Comparison of ENCODE assay signal across 26 mouse cellular contexts in the genomic region with DNA sequence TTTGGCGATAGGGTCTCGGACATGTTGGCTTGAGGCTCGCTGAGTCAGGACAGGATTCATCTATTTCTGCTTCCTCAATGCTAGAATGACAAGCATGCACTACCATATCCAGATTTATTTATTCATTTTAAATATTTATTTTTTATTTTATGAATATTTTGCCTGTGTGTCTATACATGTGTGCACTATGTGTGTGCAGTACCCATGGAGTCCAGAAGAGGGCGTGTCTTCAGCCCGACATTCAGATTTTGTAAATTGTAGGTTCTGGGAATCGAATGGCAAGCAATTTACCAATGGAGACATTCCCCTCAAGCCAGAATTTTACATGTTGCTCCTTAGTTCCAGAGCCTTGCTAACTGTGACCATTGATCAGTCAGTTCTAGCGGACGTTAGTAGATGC. TPM values are rescaled to one million over a fixed set of nuclear protein-coding genes. Genes with fewer than 3 reads are reported as not detected.
DNase-seq lines count a peak whose midpoint lies in the region; ATAC-seq and TF ChIP-seq lines count a peak whose summit lies in the region.
"Had no signal": no experiment of that assay in that cellular context is flagged by ENCODE, and none has a peak within 500 bp of the region (broad histone marks: within the 10 kb centered on the region; RNA-seq: fewer than 3 reads in every experiment).

No protein-coding gene starts in this region.

- TF ChIP-seq EP300 in liver, postnatal 0 days (IDR thresholded peaks at IDR 0.05; ENCODE audit: low read depth), result no peak

- no peak for ATAC-seq in intestine, postnatal 0 days
- ATAC-seq in intestine, embryonic 15.5 days, result no peak
- ATAC-seq in liver, postnatal 0 days, result no peak
- ATAC-seq: Patski had no signal

- H3K4me1 ChIP-seq in intestine, postnatal 0 days (replicated peaks; ENCODE audit: control insufficient read depth, insufficient read depth, low read length), result no peaks in the 10 kb centered on the region
- no peaks in the 10 kb centered on the region for H3K4me1 ChIP-seq in intestine, embryonic 15.5 days (replicated peaks)
- H3K4me1 ChIP-seq in liver, postnatal 0 days (ENCODE audit: insufficient read depth), result no peaks in the 10 kb centered on the region
- H3K4me1 ChIP-seq: embryonic facial prominence, embryonic 13.5 days; heart, embryonic 13.5 days; hindbrain, embryonic 15.5 days; liver, embryonic 15.5 days; lung, embryonic 15.5 days had no signal

- peaks cover 3% of the 10 kb centered on the region; the same call in 1 of the 2 replicates for H3K9me3 ChIP-seq in intestine, postnatal 0 days (ENCODE audit: control insufficient read depth)
- H3K9me3 ChIP-seq in intestine, embryonic 15.5 days, result no peaks in the 10 kb centered on the region
- H3K9me3 ChIP-seq in liver, postnatal 0 days (ENCODE audit: low read length), result peaks cover 6% of the 10 kb centered on the region; the same call in 1 of the 2 replicates
- H3K9me3 ChIP-seq: embryonic facial prominence, embryonic 13.5 days; hindbrain, embryonic 15.5 days; lung, embryonic 15.5 days had no signal

- no peak for DNase-seq in liver, postnatal 0 days
- DNase-seq in liver, result no peak
- DNase-seq in ZHBTc4 (ENCODE audit: low read depth, low spot score), result peak; percentile 13
- DNase-seq in cerebellum, postnatal 25 days, result no peak
- DNase-seq: adrenal gland, postnatal 14 days; B cell, adult 2 months; cerebellum, adult 11-12 months; cerebellum, adult 9-11 months; gastrocnemius, postnatal 36 days; heart, adult 18-20 months; heart, postnatal 10 days; kidney, adult 8-10 months; kidney, postnatal 10 days; left cerebral cortex, postnatal 4 days had no signal

- peak; percentile 32 for TF ChIP-seq CTCF in intestine, postnatal 0 days (IDR thresholded peaks at IDR 0.05; ENCODE audit: low read depth)
- peak; percentile 36 for TF ChIP-seq CTCF in liver, postnatal 0 days (IDR thresholded peaks at IDR 0.05; ENCODE audit: low read depth)

- no peak overlapping the region for H3K4me2 ChIP-seq in intestine, postnatal 0 days (replicated peaks; ENCODE audit: low read depth)
- H3K4me2 ChIP-seq in intestine, embryonic 15.5 days (replicated peaks), result no peak overlapping the region
- H3K4me2 ChIP-seq in liver, postnatal 0 days (ENCODE audit: low read depth, low read length), result no peak overlapping the region
- H3K4me2 ChIP-seq: embryonic facial prominence, embryonic 13.5 days; heart, embryonic 13.5 days; hindbrain, embryonic 15.5 days; liver, embryonic 15.5 days; lung, embryonic 15.5 days; midbrain, embryonic 11.5 days; neural tube, embryonic 13.5 days had no signal

- no peak overlapping the region for H3K9ac ChIP-seq in intestine, postnatal 0 days (ENCODE audit: low read depth, low read length)
- no peak overlapping the region for H3K9ac ChIP-seq in intestine, embryonic 15.5 days
- H3K9ac ChIP-seq in liver, postnatal 0 days (replicated peaks), result no peak overlapping the region
- H3K9ac ChIP-seq: embryonic facial prominence, embryonic 13.5 days; heart, embryonic 13.5 days; hindbrain, embryonic 15.5 days; liver, embryonic 15.5 days; lung, embryonic 15.5 days; neural tube, embryonic 13.5 days had no signal

- H3K4me3 ChIP-seq in intestine, postnatal 0 days (ENCODE audit: low read depth, low read length), result no peak overlapping the region
- no peak overlapping the region for H3K4me3 ChIP-seq in intestine, embryonic 15.5 days (replicated peaks)
- H3K4me3 ChIP-seq in liver, postnatal 0 days (ENCODE audit: low read depth, low read length), result no peak overlapping the region
- H3K4me3 ChIP-seq: embryonic facial prominence, embryonic 13.5 days; erythroblast, embryonic 14.5 days; heart, embryonic 13.5 days; hindbrain, embryonic 15.5 days; liver, embryonic 15.5 days; lung, embryonic 15.5 days; neural tube, embryonic 13.5 days had no signal

- WGBS in intestine, postnatal 0 days, result 91% methylated on average over 8 of the region's 8 CpGs
- 88% methylated on average over 8 of the region's 8 CpGs for WGBS in intestine, embryonic 15.5 days
- WGBS in liver, postnatal 0 days (ENCODE audit: insufficient replicate concordance), result 81% methylated on average over 8 of the region's 8 CpGs

- no peaks in the 10 kb centered on the region for H3K36me3 ChIP-seq in intestine, postnatal 0 days (ENCODE audit: control insufficient read depth, insufficient read depth)
- H3K36me3 ChIP-seq in intestine, embryonic 15.5 days, result no peaks in the 10 kb centered on the region
- H3K36me3 ChIP-seq in liver, postnatal 0 days (replicated peaks; ENCODE audit: insufficient read depth, low read length), result no peaks in the 10 kb centered on the region
- H3K36me3 ChIP-seq: embryonic facial prominence, embryonic 13.5 days; G1E; heart, embryonic 13.5 days; hindbrain, embryonic 15.5 days; liver, embryonic 15.5 days; lung, embryonic 15.5 days; neural tube, embryonic 13.5 days had no signal

- peaks cover 2% of the 10 kb centered on the region; the same call in 1 of the 2 replicates for H3K27me3 ChIP-seq in intestine, postnatal 0 days (replicated peaks; ENCODE audit: control insufficient read depth, insufficient read depth, low read length)
- H3K27me3 ChIP-seq in intestine, embryonic 15.5 days (replicated peaks), result no peaks in the 10 kb centered on the region
- H3K27me3 ChIP-seq in liver, postnatal 0 days (ENCODE audit: insufficient read depth, low read length), result 0 out of 2 replicates have a peak, but pooled peaks cover 2% of the 10 kb centered on the region
- H3K27me3 ChIP-seq: hindbrain, embryonic 15.5 days; neural tube, embryonic 13.5 days; Patski had no signal

- H3K27ac ChIP-seq in intestine, postnatal 0 days (ENCODE audit: low read depth, low read length), result no peak overlapping the region
- no peak overlapping the region for H3K27ac ChIP-seq in intestine, embryonic 15.5 days
- H3K27ac ChIP-seq in liver, postnatal 0 days (ENCODE audit: low read depth), result no peak overlapping the region
- H3K27ac ChIP-seq: embryonic facial prominence, embryonic 13.5 days; heart, embryonic 13.5 days; hindbrain, embryonic 15.5 days; liver, embryonic 15.5 days; lung, embryonic 15.5 days; neural tube, embryonic 13.5 days had no signal

RNA-seq across cellular contexts. Expression of gene Elfn1, which starts 16.1 kb away (rescaled TPM):
- polyA plus RNA-seq in intestine, postnatal 0 days (2015; fragmentation: Nextera tagmentation; extraction: Ambion mirVana), result 0.08 and 0.12 TPM in 2 replicates
- 0.19 and 0.20 TPM in 2 replicates for polyA plus RNA-seq in intestine, embryonic 15.5 days (2015; fragmentation: Nextera tagmentation; extraction: Ambion mirVana)
- polyA plus RNA-seq in liver, postnatal 0 days (2015; fragmentation: Nextera tagmentation; extraction: Ambion mirVana), result not detected in 2 replicates
- polyA plus RNA-seq: erythroblast, embryonic 14.5 days; G1E had no signal
